Mouse (Mus musculus) hindbrain, embryonic 16.5 days (tissue): ENCODE results near the gene Qrich2. TPM values are rescaled to one million over a fixed set of nuclear protein-coding genes. Genes with fewer than 3 reads are reported as not detected.

Experiments
- ATAC-seq: fragments of 200-750 bp; cut with Nextera tagmentation; 2 replicates; pipeline ENCODE4 v1.8.0; 2017; ENCODE audit warnings: moderate TSS enrichment, moderate library complexity
- H3K27ac ChIP-seq: fragments of 300-500 bp; sonication (generic); 2 replicates; pipeline ENCODE4 v1.5.1; 2014; ENCODE audit warnings: low read depth, mild to moderate bottlenecking, control low read depth, low read length, moderate library complexity
- H3K27me3 ChIP-seq: fragments of 300-500 bp; sonication (generic); replicated peaks from 2 replicates; pipeline ENCODE4 v1.6.1; 2014; ENCODE audit warnings: low read length; ENCODE audit not compliant: control insufficient read depth, insufficient read depth
- H3K36me3 ChIP-seq: fragments of 300-500 bp; sonication (generic); 2 replicates; pipeline ENCODE4 v1.6.1; 2014; ENCODE audit warnings: mild to moderate bottlenecking, low read length, moderate library complexity, mixed read lengths; ENCODE audit not compliant: control insufficient read depth, insufficient read depth
- H3K4me1 ChIP-seq: fragments of 300-500 bp; sonication (generic); 2 replicates; pipeline ENCODE4 v1.6.1; 2014; ENCODE audit warnings: low read depth, low read length; ENCODE audit not compliant: control insufficient read depth, insufficient read depth
- H3K4me2 ChIP-seq: fragments of 300-500 bp; sonication (generic); 2 replicates; pipeline ENCODE4 v1.6.1; 2014; ENCODE audit warnings: mild to moderate bottlenecking, low read length, control low read depth, moderate library complexity
- H3K4me3 ChIP-seq: fragments of 300-500 bp; sonication (generic); 2 replicates; pipeline ENCODE4 v1.5.1; 2014; ENCODE audit warnings: mild to moderate bottlenecking, low read length, control low read depth, moderate library complexity
- H3K9ac ChIP-seq: fragments of 300-500 bp; sonication (generic); 2 replicates; pipeline ENCODE4 v1.6.1; 2014; ENCODE audit warnings: low read depth, mild to moderate bottlenecking, control low read depth, low read length, moderate library complexity
- H3K9me3 ChIP-seq: fragments of 300-500 bp; sonication (generic); 2 replicates; pipeline ENCODE4 v1.6.1; 2014; ENCODE audit warnings: mild to moderate bottlenecking, low read length, moderate library complexity; ENCODE audit not compliant: control insufficient read depth
- WGBS: fragments of 180-500 bp; shearing (Covaris S2); extraction: QIAGEN DNeasy Blood & Tissue Kit; methylation state at CpG from one replicate; pipeline ENCODE4 v1.1.7; 2014; 5-methylcytosine and 5-hydroxymethylcytosine counted together
- polyA plus RNA-seq: library from polyadenylated mRNA; unstranded; fragments of >200 nt; fragmentation: Nextera tagmentation; extraction: Ambion mirVana; gene quantifications from 2 replicates; pipeline ENCODE4 v1.2.1, GENCODE M21; 2015

Qrich2 gene
- polyA plus RNA-seq, 1 experiment from 2014 or later: 0.38 TPM

- no peak overlapping the region for H3K27ac ChIP-seq
- peaks cover 7% of the 10 kb centered on the region; the same call in 1 of the 2 replicates for H3K36me3 ChIP-seq
- no peaks in the 10 kb centered on the region for H3K27me3 ChIP-seq
- no peak overlapping the region for H3K4me2 ChIP-seq
- no peaks in the 10 kb centered on the region for H3K9me3 ChIP-seq
- no peak for ATAC-seq
- no peaks in the 10 kb centered on the region for H3K4me1 ChIP-seq
- WGBS: 89% methylated on average over 11 of the region's 11 CpGs
- H3K4me3 ChIP-seq: no peak overlapping the region
- no peak overlapping the region for H3K9ac ChIP-seq
Measured at GRCm38 (mm10) chr11:116396276-116396933, 69.6 kb downstream of the Qrich2 start.

GRCm38 (mm10) chr11:116394769-116395168 lies 71.3 kb downstream of the Qrich2 start:
- Histone ChIP-seq H3K4me1 (no peaks in the 10 kb centered on the region), H3K36me3 (peaks cover 7% of the 10 kb centered on the region; the same call in 1 of the 2 replicates), H3K27ac (no peak overlapping the region), H3K4me2 (no peak overlapping the region), H3K27me3 (no peaks in the 10 kb centered on the region), H3K9me3 (no peaks in the 10 kb centered on the region), H3K4me3 (no peak overlapping the region), H3K9ac (no peak overlapping the region)
- no peak for ATAC-seq
- 91% methylated on average over 4 of the region's 4 CpGs for WGBS

Other genes starting within 250 kb of the Qrich2 start
- gene Evpl, start 228.2 kb downstream of the Qrich2 start, polyA plus RNA-seq: 1.1 and 1.2 TPM in 2 replicates
- 61.8 and 62.4 TPM in 2 replicates for gene Srp68, start 192.0 kb downstream of the Qrich2 start, polyA plus RNA-seq
- gene Galr2, start 185.3 kb downstream of the Qrich2 start, polyA plus RNA-seq: 0.25 and 1.1 TPM in 2 replicates
- 122 and 127 TPM in 2 replicates for gene Exoc7, start 159.0 kb downstream of the Qrich2 start, polyA plus RNA-seq
- 13.2 and 16.2 TPM in 2 replicates for gene Foxj1, start 130.8 kb downstream of the Qrich2 start, polyA plus RNA-seq
- 27.8 and 28.5 TPM in 2 replicates for gene Rnf157, start 53.2 kb downstream of the Qrich2 start, polyA plus RNA-seq
- gene Ubald2, start 32.1 kb downstream of the Qrich2 start, polyA plus RNA-seq: 28.3 and 35.1 TPM in 2 replicates
- 181 and 190 TPM in 2 replicates for gene Prpsap1, start 28.0 kb upstream of the Qrich2 start, polyA plus RNA-seq
- gene Sphk1, start 64.7 kb upstream of the Qrich2 start, polyA plus RNA-seq: 10.7 and 13.9 TPM in 2 replicates
- gene Ube2o, start 115.2 kb upstream of the Qrich2 start, polyA plus RNA-seq: 16.4 and 16.6 TPM in 2 replicates
- gene Aanat, start 120.2 kb upstream of the Qrich2 start, polyA plus RNA-seq: 0.51 and 0.55 TPM in 2 replicates
- 1.7 and 2.1 TPM in 2 replicates for gene Rhbdf2, start 160.8 kb upstream of the Qrich2 start, polyA plus RNA-seq
- 3.1 and 4.2 TPM in 2 replicates for gene Prcd, start 187.3 kb upstream of the Qrich2 start, polyA plus RNA-seq
- 34.4 and 37.4 TPM in 2 replicates for gene Cygb, start 188.1 kb upstream of the Qrich2 start, polyA plus RNA-seq